Mouse (Mus musculus): ENCODE data around the gene Il20ra.
"Not testable (repeated sequence)": the region's sequence is repeated elsewhere in the genome, so short reads cannot be mapped to it uniquely, and the experiment has no call there.

Gene Il20ra

DNA sequence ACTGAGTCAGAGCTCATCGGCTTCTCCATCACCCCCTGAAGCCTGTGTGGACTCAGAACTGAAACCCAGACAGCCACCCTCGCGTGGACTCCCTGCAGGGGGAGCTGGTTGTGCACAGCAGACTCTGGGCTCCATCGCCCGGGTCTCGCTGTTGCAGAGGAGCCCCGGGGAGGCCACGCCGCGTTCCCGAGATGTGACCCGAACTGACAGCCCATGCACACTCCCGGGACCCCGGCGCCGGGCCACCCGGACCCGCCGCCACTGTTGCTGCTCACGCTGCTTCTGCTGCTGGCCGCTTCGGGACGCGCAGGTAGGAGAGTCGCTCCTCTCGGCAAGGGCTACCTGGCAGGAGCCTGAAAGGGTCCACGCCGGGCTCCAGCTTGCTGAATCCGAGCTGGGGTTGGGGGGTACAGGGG lies at the start of gene Il20ra:
Gene Il20ra (plus strand): TSS at position 150 of the 416 bp plus-strand sequence.
- peak; percentile 74 for DNase-seq (ENCODE audit: low spot score)

DNA sequence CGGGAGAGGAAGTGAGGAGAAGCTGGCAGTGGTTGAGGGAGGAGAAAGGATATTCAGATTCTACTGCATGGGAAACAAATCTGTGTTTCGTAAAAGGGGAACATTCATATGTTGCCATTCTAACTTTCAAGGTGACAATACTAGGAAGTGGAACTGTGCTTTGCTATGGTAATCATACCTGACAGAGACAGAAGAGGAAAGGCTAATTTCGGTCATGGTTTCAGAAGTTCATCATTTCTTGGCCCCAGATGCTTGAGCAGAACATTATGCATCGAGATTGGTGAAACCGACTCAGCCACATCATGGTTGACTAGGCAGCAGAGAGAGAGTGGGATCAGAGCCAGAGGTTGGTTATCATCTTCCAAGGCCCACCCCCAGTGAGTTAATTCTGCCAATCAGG lies 43.4 kb upstream of the Il20ra start:
- DNase-seq (ENCODE audit: low spot score) = no peak

DNA sequence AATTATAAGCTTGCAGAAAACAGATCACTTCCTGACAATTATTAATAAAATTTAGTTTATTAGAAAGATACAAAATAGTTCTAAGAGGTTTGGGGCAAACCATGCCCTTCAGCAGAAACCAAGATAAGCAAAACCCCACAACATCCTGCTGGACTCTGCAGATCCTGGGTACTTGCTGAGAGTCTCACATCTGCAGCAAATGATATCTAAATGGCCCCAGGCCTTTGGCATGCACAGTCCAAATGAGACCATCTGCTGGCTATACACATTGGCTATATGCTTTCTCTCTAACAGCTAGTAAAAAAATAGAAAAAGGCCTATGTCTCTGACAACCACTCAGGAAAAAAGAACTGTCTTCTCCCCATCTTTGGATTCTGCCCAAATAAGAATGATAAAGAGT lies 40.4 kb upstream of the Il20ra start:
- DNase-seq (ENCODE audit: low spot score) = no peak

DNA sequence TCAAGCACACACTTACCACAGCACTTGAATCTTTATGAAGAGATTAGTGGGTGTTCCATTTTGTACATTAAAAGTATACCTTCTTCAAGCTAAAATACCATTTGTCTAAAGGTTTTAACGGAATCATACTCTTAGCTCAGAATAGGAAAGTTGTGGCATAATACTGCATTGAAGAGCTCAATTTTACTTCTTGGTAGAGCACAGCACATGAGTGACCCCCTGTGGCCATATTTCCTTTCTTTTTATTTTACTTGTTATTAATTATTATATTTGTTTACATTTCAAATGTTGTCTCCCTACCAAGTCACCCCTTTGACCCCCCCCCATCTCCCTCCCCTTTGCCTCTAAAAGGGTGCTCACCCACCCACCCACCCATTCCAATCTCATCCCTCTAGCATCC lies 39.2 kb upstream of the Il20ra start:
- DNase-seq (ENCODE audit: low spot score) = no peak

DNA sequence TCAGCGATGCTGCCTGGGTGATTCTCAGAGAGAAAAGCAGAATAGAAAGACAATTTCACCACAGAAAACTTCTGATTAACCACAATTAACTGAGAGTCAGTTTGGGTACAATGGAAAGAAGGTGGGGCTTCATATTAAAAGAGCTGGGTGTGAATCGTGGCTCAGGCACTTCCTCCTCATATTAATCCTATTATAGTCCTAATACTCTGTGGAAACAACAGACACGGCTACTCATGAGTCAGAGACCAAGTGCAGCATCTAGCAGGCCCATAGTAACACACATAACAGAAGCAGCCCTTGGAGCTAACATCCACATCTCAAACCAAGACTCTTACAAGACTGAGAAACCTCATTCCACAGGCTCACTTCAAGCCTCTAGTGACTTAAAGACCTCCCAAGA lies 24.7 kb upstream of the Il20ra start:
- DNase-seq (ENCODE audit: low spot score) = no peak

DNA sequence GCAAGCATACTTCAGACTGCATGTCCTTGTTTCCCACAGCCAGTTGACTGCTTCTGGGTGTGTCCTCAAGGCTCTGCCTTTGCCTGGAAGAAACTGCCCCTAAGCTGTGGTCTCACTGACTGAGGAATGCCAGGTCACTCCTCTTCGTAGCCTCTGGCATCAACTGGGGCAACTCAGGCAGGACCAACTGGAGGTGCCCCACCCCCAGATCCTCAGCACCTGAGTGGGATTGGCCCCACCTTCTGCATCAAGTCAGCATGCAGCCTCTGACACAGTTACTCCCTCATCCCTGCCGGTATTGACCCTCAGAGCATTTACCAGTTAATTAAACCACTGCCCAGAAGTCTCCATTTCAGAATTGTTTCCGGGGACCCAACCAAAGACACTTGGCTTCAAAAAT lies 21.1 kb upstream of the Il20ra start:
- no peak for DNase-seq (ENCODE audit: low spot score)

DNA sequence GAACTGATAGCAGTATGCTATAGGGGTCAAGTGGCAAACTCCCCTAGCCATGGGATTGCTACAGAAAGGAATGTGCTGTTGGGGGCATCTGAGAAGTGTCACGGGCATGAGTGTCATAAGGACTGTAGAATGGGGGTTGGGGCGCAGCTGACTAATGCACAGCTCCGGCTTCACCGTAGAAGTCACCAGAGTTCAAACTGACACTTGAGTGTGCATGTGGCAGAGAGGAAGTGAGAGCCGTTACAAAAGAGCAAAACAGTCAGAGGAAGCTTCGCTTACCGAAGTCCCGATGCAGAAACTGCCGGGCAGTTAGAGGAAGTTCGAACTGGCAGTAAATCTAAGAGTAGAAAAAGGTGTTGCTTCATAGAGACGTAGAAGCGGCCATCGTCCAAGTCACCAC lies 20.6 kb upstream of the Il20ra start:
- DNase-seq (ENCODE audit: low spot score) = no peak

DNA sequence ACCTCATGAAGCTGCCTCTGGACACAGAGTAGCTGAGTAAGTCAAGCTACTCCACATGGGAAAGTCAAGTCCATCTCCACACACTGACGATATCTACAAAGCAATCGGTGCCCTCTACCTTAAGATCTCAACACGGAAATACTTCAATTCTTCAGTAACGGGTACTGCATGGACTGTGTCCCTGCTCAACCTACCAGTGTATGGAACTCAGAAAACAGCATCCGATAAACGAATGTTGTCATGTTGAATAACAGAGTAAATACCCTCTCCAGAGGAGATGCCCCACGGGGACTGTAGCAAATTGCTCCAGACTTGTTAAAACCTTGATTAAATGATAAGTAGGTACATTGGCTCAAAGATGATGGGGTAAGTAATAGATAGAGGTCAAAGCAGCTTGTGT lies 20.0 kb upstream of the Il20ra start:
- DNase-seq (ENCODE audit: low spot score) = no peak

DNA sequence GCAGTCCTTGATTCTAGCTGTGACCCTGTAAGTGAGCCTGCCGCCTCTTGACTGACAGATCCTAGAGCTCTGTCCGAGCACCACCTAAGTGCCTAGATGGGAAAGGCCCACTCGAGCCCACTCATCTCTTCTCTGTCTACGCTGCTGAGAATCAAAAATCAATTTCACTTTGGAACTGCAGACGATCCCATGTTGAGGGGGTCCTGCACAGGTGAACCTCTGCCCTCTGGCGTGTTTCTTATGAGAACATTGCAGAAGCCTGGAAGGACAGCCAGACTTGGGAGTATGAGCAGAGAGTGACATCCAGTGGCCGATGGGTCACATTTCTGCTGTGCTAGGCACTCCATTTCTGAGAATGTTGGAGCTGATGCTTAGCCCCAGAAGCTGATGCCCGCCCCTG lies 19.4 kb upstream of the Il20ra start:
- peak; percentile 61 for DNase-seq (ENCODE audit: low spot score)

DNA sequence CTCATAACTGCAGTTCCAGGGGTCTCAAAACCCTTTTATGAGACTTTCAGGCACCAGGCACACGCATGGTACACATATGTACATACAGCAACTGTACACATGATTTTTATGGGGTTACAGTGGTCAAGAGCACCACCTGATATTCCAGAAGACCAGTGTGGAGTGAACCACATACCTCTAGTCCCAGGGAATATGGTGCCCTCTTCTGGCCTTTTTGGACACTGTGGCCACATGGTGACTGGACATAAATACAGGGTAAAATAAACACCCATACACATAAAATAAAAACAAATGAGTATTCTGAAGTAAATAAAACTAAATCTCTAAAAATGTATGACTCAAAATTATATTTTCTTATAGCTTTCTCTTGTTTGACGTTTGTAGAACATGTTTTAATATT lies 18.7 kb upstream of the Il20ra start:
- peak; percentile 54 for DNase-seq (ENCODE audit: low spot score)

DNA sequence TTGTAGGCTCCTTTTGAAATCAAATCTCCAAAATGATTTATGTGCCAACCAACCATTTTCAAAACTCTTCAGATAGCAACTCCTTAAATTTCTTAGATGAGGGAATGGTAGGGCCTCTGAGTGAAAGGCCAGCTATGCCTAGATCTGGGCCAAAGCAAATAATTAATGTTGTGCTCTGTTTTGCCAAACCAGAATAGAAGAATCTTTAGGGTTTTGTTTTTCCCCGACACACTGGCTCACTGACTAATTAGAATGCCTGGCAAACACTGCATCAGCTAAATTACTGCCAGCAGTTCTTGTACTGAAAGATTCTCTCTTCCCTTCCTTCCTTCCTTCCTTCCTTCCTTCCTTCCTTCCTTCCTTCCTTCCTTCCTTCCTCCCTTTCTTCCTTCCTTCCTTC lies 13.0 kb upstream of the Il20ra start:
- no peak for DNase-seq (ENCODE audit: low spot score)

DNA sequence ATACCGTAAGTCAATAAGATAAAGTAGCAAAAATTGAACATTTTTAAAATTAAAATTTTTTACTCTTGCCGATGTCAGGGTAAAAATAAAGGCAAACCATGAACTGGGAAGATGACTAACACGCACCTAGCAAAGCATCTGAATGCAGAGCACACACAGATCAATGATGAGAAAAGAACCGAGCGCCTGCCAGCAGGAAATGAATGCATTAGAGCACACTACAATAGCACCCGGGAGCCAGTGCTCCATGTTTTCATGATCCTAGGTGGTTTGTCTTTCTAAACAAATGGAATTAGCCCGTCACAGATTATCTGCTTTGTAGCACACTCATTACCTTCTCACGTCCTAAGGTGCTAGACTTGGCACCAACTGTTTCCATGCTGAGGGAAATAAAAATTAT lies 7.9 kb upstream of the Il20ra start:
- DNase-seq (ENCODE audit: low spot score) = no peak

DNA sequence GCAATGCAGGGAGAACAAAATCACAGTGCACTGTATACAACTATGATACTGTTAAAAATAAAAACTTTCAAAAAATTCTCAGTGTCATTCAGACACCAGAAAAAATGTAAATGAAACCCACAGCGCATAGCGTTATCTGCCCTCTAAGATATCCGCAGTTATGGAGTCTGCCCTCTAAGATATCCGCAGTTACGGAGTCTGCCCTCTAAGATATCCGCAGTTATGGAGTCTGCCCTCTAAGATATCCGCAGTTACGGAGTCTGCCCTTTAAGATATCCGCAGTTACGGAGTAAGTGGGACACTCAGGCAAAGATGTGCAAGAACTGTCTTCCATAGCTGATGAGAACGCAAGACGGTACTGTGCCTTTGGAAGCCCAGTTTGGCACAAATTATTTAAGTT lies 4.6 kb upstream of the Il20ra start:
- no peak for DNase-seq (ENCODE audit: low spot score)

DNA sequence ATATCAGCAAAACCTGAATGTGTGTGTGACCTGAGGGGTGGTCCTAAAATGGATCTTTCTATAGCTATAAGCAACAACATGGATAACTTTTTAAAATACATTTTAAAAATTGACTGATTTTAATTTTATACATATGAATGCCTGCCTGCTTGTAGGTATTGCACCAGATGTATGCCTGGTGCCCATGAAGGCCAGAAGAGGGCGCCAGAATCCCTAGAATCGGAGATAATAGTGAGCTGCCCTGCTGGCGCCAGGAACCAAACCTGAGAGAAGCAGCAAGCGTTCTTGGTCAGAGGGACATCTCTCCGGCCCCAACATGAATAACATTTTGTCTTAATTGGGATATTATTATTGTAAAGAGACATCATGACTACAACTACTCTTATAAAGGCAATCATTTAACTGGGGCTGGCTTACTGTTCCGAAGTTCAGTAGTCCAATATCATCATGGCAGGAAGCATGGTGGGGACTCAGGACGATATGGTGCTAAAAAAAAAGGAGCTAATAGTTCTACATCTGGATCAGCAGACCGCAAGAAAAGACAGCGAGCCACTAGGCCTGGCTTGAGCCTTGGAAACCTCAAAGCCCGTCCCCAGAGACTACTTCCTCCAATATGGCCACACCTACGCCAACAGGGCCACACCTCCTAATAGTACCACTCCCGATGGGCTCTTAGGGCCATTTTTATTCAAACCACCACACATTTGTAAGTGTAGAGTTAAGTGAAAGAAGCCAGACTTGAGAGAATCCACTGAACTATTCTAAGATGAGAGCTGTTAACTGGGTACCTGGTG lies 3.9 kb upstream of the Il20ra start:
- peak; percentile 62 for DNase-seq (ENCODE audit: low spot score)

DNA sequence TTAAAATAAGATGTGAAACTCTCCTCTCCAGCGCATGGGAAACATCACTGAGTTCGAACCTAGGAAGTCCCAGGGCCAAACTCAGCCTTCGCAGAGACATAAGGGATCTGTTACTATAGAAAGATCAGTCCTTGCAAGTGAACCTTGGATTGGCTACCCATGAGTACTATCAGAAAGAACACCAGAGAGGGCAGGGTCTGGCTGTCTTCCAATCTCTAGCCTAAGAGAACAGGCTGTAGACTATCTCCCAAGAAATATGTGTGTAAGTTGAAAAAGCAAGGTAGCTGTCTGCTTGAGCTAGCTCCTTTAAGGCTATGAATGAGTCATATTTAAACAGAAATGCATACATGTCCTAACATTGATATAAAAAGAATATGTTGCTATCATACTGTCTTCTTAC lies 1.4 kb upstream of the Il20ra start:
- DNase-seq (ENCODE audit: low spot score) = no peak

DNA sequence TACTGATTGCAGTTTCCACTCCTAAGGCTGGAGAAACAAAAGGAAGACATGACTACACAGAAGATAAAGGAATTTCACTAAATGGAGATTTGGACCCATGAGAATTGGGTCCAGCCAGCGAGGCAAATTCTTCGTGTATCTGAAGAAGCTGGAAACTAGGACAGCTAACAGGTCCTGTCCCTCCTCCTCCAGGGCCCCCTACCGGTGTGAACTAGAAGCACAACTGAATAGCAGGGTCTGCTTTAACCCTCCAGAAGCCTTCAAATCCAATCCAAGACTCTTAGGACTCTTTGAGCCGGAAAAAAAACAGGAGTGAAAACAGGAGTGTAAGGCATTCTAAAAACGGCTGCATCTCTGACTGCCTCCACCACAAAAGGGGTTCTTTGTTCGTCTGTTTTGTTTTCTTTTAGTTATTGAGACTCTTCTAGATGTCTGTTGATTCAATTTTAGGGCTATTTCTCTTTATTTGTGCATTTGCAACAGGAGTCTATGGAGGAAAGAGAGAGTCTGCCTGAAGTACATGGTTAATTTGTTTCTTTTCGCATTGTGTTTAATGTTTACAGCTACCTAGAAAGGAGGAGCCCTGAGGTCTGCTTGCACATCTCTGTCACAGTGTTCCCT lies 709 bp upstream of the Il20ra start:
- DNase-seq (ENCODE audit: low spot score) = peak; percentile 63

DNA sequence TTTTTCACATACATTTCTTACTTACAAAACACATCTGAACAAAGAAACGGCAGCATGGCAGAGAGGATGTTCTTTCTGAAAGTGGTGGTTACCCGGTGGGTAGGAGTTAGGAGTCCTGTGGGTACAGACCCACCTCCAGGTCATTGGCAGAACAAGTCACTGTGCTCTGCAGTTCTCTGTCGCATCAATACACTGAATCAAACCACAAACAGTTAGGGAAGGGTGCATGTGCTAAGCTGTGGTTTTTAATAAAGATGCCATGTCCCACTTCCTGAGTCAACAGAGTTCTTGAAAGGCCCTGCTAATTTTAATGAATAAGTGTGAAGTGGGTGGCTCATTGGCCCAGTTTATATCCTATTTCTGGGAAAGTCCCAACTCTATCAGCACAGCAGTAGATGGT lies 6.3 kb downstream of the Il20ra start:
- DNase-seq (ENCODE audit: low spot score) = no peak

DNA sequence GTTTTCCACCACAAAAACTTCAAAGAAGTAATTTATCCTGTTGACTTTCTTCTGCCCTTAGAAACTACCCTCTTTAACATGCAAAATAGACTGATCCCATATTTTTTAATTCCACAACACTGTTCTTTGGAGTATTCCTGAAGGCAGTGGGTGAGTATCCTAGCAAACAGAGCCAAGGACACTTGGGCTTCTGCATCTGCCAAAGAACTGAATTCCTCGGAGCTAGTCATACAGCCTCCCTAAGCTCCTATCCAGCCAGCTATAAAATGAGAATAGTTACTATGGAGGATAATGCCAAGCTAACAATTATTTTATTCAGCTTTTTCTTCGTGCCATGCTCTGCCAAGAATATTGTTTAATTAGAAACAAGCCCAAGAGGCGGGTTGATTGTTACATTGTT lies 9.9 kb downstream of the Il20ra start:
- DNase-seq (ENCODE audit: low spot score) = no peak

DNA sequence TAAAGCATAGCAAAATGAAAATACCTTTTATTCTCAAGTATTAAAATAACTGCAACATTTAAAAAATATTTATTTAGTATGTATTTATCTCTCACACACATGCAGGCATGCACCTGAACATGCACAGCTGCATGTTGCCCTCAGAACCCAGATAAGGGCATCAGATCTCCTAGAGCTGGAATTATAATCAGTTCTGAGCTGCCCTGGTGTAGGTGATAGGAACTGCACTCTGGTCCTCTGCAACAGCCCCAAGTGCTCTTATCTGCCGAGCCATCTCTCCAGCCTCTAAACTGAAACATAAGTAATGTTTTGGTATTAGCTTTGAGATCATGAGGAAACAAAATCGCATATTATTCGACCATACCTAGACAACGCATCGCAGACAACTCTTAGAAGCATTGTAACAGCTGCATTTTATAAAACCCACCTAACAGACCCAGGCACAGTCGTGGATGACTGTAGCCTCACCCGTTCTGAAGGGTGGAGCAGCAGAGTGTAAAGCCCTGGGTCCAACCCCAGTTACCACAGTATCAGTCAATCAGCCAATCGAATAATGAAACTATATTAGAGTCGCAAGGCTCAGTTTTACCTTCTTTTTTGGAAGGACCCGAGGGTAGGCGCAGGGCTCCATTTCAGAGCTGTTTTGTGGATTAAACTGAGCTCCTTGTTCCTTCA lies 11.9 kb downstream of the Il20ra start:
- DNase-seq (ENCODE audit: low spot score) = no peak

DNA sequence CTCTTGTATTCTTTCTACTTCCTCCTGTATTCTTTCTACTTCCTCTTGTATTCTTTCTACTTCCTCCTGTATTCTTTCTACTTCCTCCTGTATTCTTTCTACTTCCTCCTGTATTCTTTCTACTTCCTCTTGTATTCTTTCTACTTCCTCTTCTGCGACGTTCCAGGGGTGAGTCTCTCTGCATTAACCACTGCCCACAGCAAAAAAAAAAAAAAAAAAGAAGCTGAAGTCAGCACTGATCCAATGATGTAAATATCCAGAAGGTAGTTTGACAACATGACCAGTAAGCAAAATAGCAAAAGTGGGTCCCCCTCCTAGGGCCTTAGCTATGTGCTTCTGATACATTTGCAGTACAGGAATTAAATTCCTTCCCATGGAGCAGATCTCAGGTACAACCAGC lies 26.1 kb downstream of the Il20ra start:
- not testable (repeated sequence) for DNase-seq (ENCODE audit: low spot score)

DNA sequence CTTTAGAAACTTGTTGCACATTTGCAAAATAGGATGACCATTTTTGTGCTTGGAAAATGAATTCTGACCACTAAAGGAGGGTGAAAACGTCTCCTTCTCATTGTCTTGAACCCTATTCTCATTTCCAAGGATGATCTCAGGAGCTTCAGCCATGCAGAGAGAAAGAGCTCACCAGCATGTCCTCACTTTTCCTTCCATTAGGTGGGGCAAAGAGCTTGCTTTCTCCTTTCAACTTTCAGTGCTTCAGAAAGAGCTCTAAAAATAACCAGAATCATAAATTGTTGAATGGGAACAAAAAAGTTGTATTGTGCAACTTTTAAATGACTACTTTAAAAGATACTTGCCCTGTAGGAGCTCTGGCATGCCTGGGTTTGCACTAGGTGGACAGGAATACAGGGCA lies 33.3 kb downstream of the Il20ra start:
- no peak for DNase-seq (ENCODE audit: low spot score)

DNA sequence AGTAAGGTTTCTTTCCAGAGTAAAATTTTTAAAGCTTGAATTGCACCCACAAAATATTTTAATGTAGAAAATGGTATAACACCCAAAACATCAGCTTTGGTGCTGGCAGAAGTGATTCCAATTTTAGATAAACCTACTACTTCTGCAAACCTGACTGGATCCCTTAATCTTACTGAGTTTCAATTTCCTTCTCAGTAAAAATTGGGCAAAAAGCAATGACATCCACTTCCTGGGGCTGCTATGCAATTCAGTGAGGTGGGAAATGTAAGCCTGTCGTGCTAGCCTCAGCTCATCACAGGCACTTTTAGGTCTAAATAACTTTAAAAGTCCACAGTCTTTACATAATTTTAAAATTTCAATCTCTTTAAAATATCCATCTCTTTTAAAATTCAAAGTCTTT lies 33.8 kb downstream of the Il20ra start:
- no peak for DNase-seq (ENCODE audit: low spot score)

DNA sequence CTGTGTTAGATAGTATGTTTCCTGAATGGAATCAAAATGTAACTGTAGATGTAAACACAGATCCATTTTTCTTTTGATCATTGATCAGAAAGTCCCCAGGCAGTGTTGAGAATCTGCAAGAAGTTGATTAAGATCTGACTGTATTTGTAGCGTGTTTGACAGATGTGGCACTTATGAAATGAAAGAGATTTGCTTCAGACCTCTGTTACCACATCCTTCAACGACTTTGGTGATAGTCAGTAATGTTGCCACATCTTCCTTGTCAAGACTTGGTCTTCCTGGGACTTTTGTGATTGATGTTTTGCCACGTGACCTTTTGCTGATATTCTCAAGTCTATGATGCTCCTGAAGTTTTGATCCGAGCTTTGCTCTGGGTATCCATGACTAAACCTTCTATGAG lies 35.3 kb downstream of the Il20ra start:
- no peak for DNase-seq (ENCODE audit: low spot score)

Data from retina, embryonic 14.5 days (tissue).